Mouse (Mus musculus) lung, embryonic 15.5 days (tissue): ENCODE measurements around the gene Kifc1. TPM values are rescaled to one million over a fixed set of nuclear protein-coding genes. Genes with fewer than 3 reads are reported as not detected.

Experiments used
- ATAC-seq: fragments of 200-750 bp; cut with Nextera tagmentation; 2 replicates; pipeline ENCODE4 v1.8.0; 2017; ENCODE audit warnings: moderate number of reproducible peaks, borderline replicate concordance; ENCODE audit not compliant: low FRiP score, low TSS enrichment; ENCODE audit errors: extremely low read depth
- H3K27ac ChIP-seq: fragments of 300-500 bp; sonication (generic); 2 replicates; pipeline ENCODE4 v1.5.1; 2015; ENCODE audit warnings: moderate library complexity, mild to moderate bottlenecking, inconsistent platforms
- H3K27me3 ChIP-seq: fragments of 300-500 bp; sonication (generic); 2 replicates; pipeline ENCODE4 v1.6.1; 2015; ENCODE audit warnings: inconsistent platforms
- H3K36me3 ChIP-seq: fragments of 300-500 bp; sonication (generic); 2 replicates; pipeline ENCODE4 v1.6.1; 2015; ENCODE audit warnings: inconsistent platforms
- H3K4me1 ChIP-seq: fragments of 300-500 bp; sonication (generic); 2 replicates; pipeline ENCODE4 v1.6.1; 2015; ENCODE audit warnings: inconsistent platforms
- H3K4me2 ChIP-seq: fragments of 300-500 bp; sonication (generic); 2 replicates; pipeline ENCODE4 v1.6.1; 2015; ENCODE audit warnings: inconsistent platforms, mild to moderate bottlenecking, moderate library complexity
- H3K4me3 ChIP-seq: fragments of 300-500 bp; sonication (generic); 2 replicates; pipeline ENCODE4 v1.5.1; 2015; ENCODE audit warnings: mild to moderate bottlenecking, inconsistent platforms
- H3K9ac ChIP-seq: fragments of 300-500 bp; sonication (generic); 2 replicates; pipeline ENCODE4 v1.6.1; 2015; ENCODE audit warnings: inconsistent platforms
- H3K9me3 ChIP-seq: fragments of 300-500 bp; sonication (generic); 2 replicates; pipeline ENCODE4 v1.6.1; 2016; ENCODE audit warnings: inconsistent platforms
- whole genome bisulfite sequencing: fragments of 180-500 bp; shearing (Covaris S2); methylation state at CpG from one replicate; pipeline ENCODE4 v1.1.7; 2015; 5-methylcytosine and 5-hydroxymethylcytosine counted together
- microRNA-seq: library from miRNA; unstranded; fragments of <30 nt; microRNA quantifications from one replicate; pipeline ENCODE4, GENCODE M21; 2016
- polyA plus RNA-seq: library from polyadenylated mRNA; unstranded; fragments of >200 nt; fragmentation: Nextera tagmentation; extraction: Ambion mirVana; gene quantifications from 2 replicates; pipeline ENCODE4 v1.2.1, GENCODE M21; 2015

Gene Kifc1
- polyA plus RNA-seq, 1 experiment from 2014 or later = 10.1 TPM

DNA sequence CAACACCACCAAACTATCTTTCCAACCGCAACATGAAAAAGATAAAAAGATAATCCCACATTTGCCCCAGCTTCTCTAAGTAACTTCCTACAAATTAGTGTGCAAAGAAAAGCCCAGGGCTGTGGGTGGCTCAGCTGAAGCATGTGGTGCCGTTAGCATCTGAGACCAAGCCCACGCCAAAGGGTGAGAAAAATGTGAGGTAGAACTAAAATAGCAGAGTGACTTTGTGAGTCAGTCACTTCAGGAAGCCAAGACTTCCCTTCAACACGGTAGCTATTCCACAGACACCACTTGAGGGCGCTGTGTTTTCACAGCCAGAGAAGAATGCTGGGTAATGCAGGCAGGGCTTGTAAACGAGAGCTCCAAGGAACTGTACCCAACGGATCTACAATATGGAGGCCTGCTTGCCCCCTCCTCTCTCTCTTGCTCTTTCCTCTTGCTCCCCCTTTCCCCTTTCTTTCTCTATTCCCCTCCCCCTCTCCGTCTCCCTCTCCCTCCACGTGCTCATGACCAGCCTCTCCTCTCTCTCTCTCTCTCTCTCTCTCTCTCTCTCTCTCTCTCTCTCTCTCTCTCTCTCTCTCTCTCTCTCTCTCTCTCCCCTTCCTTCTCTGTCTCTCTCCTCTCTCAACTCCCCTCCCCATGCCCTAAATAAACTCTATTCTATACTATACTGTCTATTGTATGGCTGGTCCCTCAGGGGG lies 25.0 kb downstream of the Kifc1 start:
- H3K4me2 ChIP-seq = no peak overlapping the region
- no peak for ATAC-seq

DNA sequence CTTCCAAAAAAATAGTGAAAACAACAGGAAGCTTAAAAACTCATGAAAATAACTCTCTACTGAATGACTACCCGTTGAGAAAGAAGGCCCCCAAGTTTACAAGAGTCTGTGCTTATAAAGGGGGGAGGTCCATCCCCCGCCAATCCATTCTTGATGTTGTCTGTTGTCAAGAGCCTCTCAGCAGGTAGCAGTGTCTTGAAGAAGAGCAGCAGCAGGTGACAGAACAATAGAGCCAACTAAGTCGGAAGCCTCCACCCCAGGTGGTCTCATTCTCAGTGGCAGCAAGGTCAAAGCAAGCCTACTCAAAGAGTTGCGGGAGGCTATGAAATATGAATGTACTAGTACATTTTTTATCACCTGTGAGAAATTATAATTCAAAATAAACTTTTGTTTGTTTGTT lies 32.6 kb downstream of the Kifc1 start:
- no peak overlapping the region for H3K9ac ChIP-seq
- no peak for ATAC-seq
- no peak overlapping the region for H3K4me2 ChIP-seq
- no peaks in the 10 kb centered on the region for H3K4me1 ChIP-seq
- 83% methylated on average over 4 of the region's 4 CpGs for WGBS
- no peak overlapping the region for H3K4me3 ChIP-seq
- H3K27ac ChIP-seq = no peak overlapping the region
- H3K36me3 ChIP-seq = no peaks in the 10 kb centered on the region
- no peaks in the 10 kb centered on the region for H3K27me3 ChIP-seq
- no peaks in the 10 kb centered on the region for H3K9me3 ChIP-seq

More for the DNA sequence above, 25.0 kb downstream of the Kifc1 start:
- WGBS = 34% methylated on average over 9 of the region's 9 CpGs
- Histone ChIP-seq H3K4me1 (no peaks in the 10 kb centered on the region), H3K27me3 (no peaks in the 10 kb centered on the region), H3K27ac (no peak overlapping the region), H3K9me3 (no peaks in the 10 kb centered on the region), H3K9ac (no peak overlapping the region), H3K36me3 (no peaks in the 10 kb centered on the region), H3K4me3 (no peak overlapping the region)

DNA sequence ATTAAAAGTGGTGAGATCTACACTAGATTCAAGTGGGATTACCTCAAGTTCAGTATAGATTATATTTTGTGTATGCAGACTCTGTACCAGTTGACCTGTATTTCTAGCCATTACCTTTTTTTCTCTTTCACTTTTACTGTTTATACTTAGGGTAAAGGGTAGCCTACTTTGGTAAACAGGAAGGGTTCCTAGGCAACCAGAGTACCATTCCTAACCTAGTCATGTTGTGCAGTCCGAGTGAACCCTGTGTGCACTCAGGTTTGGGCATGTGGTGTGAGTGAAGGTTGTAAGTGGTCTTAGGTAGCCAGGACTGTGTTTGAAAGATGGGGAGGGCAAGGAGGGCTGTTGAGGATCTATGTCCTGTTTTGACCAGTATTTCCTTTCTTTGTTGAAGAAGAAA lies 39.1 kb downstream of the Kifc1 start:
- H3K27me3 ChIP-seq = no peaks in the 10 kb centered on the region
- no peaks in the 10 kb centered on the region for H3K4me1 ChIP-seq
- H3K9ac ChIP-seq = no peak overlapping the region
- WGBS = 46% methylated on average over 1 of the region's 1 CpGs
- no peak overlapping the region for H3K27ac ChIP-seq
- peaks cover 7% of the 10 kb centered on the region for H3K36me3 ChIP-seq
- H3K4me2 ChIP-seq = no peak overlapping the region
- H3K9me3 ChIP-seq = no peaks in the 10 kb centered on the region
- ATAC-seq = no peak
- H3K4me3 ChIP-seq = no peak overlapping the region

DNA sequence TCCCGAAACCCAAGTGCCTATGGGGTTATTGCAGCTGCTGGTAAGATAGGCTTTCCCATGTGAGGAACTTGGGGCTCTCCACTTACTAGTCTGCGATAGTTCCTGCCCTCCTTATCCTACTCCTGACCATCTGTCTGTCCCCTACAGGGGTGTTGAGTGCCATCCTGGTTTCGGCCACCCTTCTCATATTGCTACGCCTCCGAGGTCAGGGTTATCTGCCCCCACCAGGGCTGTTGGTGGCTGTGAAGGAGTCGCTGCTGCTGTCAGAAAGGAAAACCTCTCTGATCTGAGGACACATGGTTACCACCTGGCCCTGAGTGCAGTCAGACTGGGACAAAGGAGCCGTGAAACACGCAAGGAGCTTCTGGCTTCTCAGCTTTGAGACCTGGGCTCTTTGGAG lies 42.3 kb downstream of the Kifc1 start:
- 69% methylated on average over 8 of the region's 8 CpGs for WGBS
- H3K4me2 ChIP-seq = no peak overlapping the region
- H3K27ac ChIP-seq = no peak overlapping the region
- H3K27me3 ChIP-seq = no peaks in the 10 kb centered on the region
- ATAC-seq = no peak
- peaks cover 13% of the 10 kb centered on the region for H3K4me1 ChIP-seq
- H3K36me3 ChIP-seq = peaks cover 7% of the 10 kb centered on the region
- no peak overlapping the region for H3K4me3 ChIP-seq
- H3K9me3 ChIP-seq = no peaks in the 10 kb centered on the region
- no peak overlapping the region for H3K9ac ChIP-seq

DNA sequence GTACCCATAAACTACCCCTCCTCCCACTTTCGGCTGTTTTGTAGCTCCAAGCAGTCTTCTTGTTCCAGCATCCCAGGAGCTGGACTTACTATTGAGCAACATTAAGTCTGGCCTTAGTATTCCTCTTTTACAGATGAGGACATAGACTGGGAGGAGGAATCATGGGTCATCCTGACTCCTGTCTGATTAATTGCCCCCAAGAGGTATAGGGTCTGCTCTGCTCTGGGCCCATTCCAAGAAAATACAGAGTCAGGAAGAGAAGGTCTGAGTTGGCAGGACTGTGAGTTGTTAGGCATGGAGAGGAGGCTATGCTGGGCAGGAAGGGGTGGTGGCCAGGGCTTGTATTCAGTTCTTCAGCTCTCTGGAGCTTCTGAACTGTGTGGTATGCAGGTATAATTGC lies 46.3 kb downstream of the Kifc1 start:
- Histone ChIP-seq H3K36me3 (peaks cover 8% of the 10 kb centered on the region), H3K4me3 (peak overlapping the region; percentile 90), H3K4me1 (peaks cover 19% of the 10 kb centered on the region), H3K9me3 (no peaks in the 10 kb centered on the region), H3K27me3 (no peaks in the 10 kb centered on the region), H3K27ac (no peak overlapping the region), H3K4me2 (peak overlapping the region; percentile 70; the same call in 1 of the 2 replicates), H3K9ac (0 out of 2 replicates have a peak overlapping the region, but pooled peaks have one; percentile 62)
- no peak for ATAC-seq
- whole genome bisulfite sequencing = 76% methylated on average over 1 of the region's 1 CpGs

DNA sequence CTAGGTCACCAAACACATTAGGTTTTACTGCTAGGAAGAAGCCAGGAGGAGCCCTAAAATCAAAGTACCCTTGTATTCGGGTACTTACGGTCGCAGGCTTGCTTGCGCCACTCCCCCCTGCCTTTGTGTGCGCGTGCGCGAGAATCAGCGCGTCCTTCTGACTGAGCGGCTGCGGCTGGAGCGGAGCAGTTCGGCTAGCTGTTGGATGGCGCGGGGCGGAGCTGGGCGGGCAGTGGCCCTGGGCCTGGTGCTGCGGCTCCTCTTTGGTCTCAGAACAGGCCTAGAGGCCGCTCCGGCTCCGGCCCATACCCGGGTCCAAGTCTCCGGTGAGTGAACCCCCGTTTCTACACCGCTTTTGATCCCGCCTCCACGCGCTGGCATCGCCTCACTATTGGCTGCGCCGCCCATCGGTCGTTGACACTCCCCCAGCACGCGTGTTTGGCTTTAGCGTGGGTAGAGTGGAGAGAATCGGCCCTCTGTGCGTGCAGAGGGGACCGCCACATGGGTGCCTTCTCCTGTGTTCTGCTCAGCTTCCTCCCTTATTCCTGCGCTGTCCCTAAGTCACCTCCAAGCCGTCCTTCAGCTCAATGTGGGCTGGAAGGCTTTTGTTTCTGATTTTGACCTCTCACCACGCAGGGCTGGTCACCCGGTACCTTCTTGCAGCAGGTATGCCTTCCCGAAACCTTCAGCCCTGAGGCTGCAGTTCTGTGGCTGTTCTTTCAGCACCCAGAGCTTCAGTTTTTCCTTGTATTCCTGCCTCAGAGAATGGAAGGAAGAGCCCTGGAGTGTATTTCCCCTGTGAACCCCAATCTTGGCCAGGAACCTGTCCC lies 47.3 kb downstream of the Kifc1 start, which contains the start of gene Cd320:
TSS of gene Cd320 (plus strand) at position 126 of the 830 bp plus-strand sequence.
- Histone ChIP-seq H3K27ac (peak within 1 kb of the TSS; percentile 69), H3K4me3 (peak within 1 kb of the TSS; percentile 90), H3K9me3 (no peaks in the 10 kb centered on the region), H3K36me3 (peaks cover 16% of the 10 kb centered on the region), H3K4me1 (peaks cover 19% of the 10 kb centered on the region), H3K9ac (peak within 1 kb of the TSS; percentile 62), H3K27me3 (no peaks in the 10 kb centered on the region), H3K4me2 (peak within 1 kb of the TSS; percentile 70)
- whole genome bisulfite sequencing = under 1% methylated on average over 45 of the region's 45 CpGs
- peak; percentile 91 for ATAC-seq

DNA sequence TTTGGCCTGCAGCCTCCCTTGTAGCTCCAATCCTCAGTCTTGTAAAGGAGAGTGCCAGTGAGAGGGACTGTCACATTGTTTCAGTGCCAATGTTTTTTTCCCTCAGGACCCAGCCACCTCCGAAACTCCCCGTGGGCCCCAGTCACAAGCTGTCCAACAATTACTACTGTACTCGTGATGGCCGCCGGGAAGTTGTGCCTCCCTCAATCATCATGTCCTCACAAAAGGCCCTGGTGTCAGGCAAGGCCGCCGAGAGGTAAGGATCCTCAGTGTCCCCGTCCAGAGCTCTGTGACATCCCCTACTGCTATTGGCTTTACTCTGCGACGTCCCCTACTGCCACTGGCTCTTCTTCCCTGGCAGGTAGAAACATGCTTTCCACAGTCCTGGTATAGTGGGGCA lies 60.9 kb downstream of the Kifc1 start:
- H3K4me3 ChIP-seq = no peak overlapping the region
- H3K9me3 ChIP-seq = no peaks in the 10 kb centered on the region
- 91% methylated on average over 10 of the region's 10 CpGs for WGBS
- no peak overlapping the region for H3K4me2 ChIP-seq
- H3K36me3 ChIP-seq = peaks cover 54% of the 10 kb centered on the region
- H3K4me1 ChIP-seq = peaks cover 30% of the 10 kb centered on the region
- H3K27ac ChIP-seq = peak overlapping the region; percentile 48; the same call in 1 of the 2 replicates
- ATAC-seq = no peak
- H3K9ac ChIP-seq = no peak overlapping the region
- H3K27me3 ChIP-seq = no peaks in the 10 kb centered on the region

DNA sequence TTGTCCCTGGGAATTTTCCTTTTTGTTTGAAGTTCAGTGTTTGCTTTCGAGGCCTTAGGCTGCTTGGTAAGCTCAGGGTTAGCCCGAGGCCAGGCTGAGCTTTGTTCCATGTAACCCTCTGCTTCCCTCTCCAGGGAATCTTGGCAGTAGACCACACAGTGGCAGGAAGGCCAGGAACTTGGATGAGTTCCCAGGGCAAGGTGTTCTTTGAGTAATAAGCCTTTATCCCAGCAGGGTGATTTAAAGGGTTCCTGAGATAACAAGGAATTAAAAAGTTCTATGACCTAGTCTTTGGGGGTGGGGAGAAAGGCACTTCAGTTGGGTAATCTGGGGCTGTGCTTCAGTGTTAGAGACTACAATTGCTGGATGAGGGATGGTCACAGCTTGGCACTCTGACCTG lies 61.6 kb downstream of the Kifc1 start:
- H3K4me3 ChIP-seq = no peak overlapping the region
- H3K27me3 ChIP-seq = no peaks in the 10 kb centered on the region
- no peak for ATAC-seq
- H3K36me3 ChIP-seq = peaks cover 47% of the 10 kb centered on the region
- H3K4me1 ChIP-seq = peaks cover 30% of the 10 kb centered on the region
- H3K4me2 ChIP-seq = no peak overlapping the region
- H3K9ac ChIP-seq = no peak overlapping the region
- peak overlapping the region; percentile 66 for H3K27ac ChIP-seq
- WGBS = 24% methylated on average over 2 of the region's 2 CpGs
- H3K9me3 ChIP-seq = no peaks in the 10 kb centered on the region

DNA sequence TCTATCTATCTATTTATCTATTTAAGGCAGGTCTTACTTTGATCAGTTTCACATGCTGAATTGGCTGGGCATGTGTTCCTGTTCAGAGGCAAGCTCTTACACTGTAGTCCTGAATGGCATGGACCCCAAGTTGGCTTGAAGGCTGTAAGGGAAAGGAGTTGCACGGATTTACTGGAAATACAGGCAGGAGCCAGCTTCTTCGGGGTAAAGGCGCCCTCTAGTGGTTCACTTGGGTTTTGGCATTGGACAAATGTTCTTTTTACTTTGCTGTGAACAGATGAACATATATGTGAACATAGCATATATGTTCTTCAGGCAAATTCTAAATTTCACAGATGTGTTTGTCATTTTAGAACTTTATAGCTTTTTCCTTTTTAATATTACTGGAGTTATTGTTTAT lies 63.6 kb downstream of the Kifc1 start:
- Histone ChIP-seq H3K27me3 (no peaks in the 10 kb centered on the region), H3K27ac (no peak overlapping the region), H3K4me1 (peaks cover 47% of the 10 kb centered on the region), H3K4me3 (no peak overlapping the region), H3K4me2 (no peak overlapping the region), H3K9me3 (no peaks in the 10 kb centered on the region), H3K36me3 (peaks cover 38% of the 10 kb centered on the region), H3K9ac (no peak overlapping the region)
- 1% methylated on average over 3 of the region's 3 CpGs for WGBS
- no peak for ATAC-seq

Small RNAs within 50 kb of the gene (microRNA-seq; reads per million reads assigned to microRNA genes)
- not detected for gene Gm27740

Other genes with a start within 250 kb of the Kifc1 start
- 325 and 344 TPM in 2 replicates for gene Hnrnpm, start 203.8 kb downstream of the Kifc1 start, polyA plus RNA-seq
- 58.8 and 60.7 TPM in 2 replicates for gene March2, start 172.0 kb downstream of the Kifc1 start, polyA plus RNA-seq
- gene Rab11b, start 130.1 kb downstream of the Kifc1 start, polyA plus RNA-seq = 281 and 306 TPM in 2 replicates
- gene Angptl4, start 108.8 kb downstream of the Kifc1 start, polyA plus RNA-seq = 43.7 and 47.0 TPM in 2 replicates
- 68.0 and 77.8 TPM in 2 replicates for gene Kank3, start 80.1 kb downstream of the Kifc1 start, polyA plus RNA-seq
- gene Rps28, start 66.1 kb downstream of the Kifc1 start, polyA plus RNA-seq = 885 and 959 TPM in 2 replicates
- 425 and 461 TPM in 2 replicates for gene Ndufa7, start 66.1 kb downstream of the Kifc1 start, polyA plus RNA-seq
- gene Cd320, start 47.6 kb downstream of the Kifc1 start, polyA plus RNA-seq = 69.4 and 74.0 TPM in 2 replicates
- gene Gm7029, start 16.8 kb downstream of the Kifc1 start, polyA plus RNA-seq = not detected in 2 replicates
- gene Platr17, start 14.5 kb upstream of the Kifc1 start, polyA plus RNA-seq = 0.28 and 0.31 TPM in 2 replicates
- gene Daxx, start 18.8 kb upstream of the Kifc1 start, polyA plus RNA-seq = 50.8 and 54.6 TPM in 2 replicates
- 45.3 and 52.6 TPM in 2 replicates for gene Tapbp, start 25.2 kb upstream of the Kifc1 start, polyA plus RNA-seq
- gene Zbtb22, start 25.2 kb upstream of the Kifc1 start, polyA plus RNA-seq = 17.8 and 20.6 TPM in 2 replicates
- 47.7 and 57.8 TPM in 2 replicates for gene Rgl2, start 38.9 kb upstream of the Kifc1 start, polyA plus RNA-seq
- gene Pfdn6, start 49.7 kb upstream of the Kifc1 start, polyA plus RNA-seq = 137 and 153 TPM in 2 replicates
- 33.1 and 34.2 TPM in 2 replicates for gene Wdr46, start 50.0 kb upstream of the Kifc1 start, polyA plus RNA-seq
- 3.8 and 4.3 TPM in 2 replicates for gene B3galt4, start 60.8 kb upstream of the Kifc1 start, polyA plus RNA-seq
- 49.3 and 55.4 TPM in 2 replicates for gene Vps52, start 65.2 kb upstream of the Kifc1 start, polyA plus RNA-seq
- 1,650 and 1,822 TPM in 2 replicates for gene Rps18, start 65.3 kb upstream of the Kifc1 start, polyA plus RNA-seq
- 49.7 and 69.2 TPM in 2 replicates for gene H2-K1, start 109.7 kb upstream of the Kifc1 start, polyA plus RNA-seq
- gene Ring1, start 134.0 kb upstream of the Kifc1 start, polyA plus RNA-seq = 20.9 and 23.2 TPM in 2 replicates
- gene H2-Ke6, start 137.4 kb upstream of the Kifc1 start, polyA plus RNA-seq = 46.1 and 49.1 TPM in 2 replicates
- gene Slc39a7, start 141.0 kb upstream of the Kifc1 start, polyA plus RNA-seq = 192 and 205 TPM in 2 replicates
- gene Rxrb, start 141.2 kb upstream of the Kifc1 start, polyA plus RNA-seq = 47.5 and 56.0 TPM in 2 replicates
- 4.1 and 5.0 TPM in 2 replicates for gene Col11a2, start 148.8 kb upstream of the Kifc1 start, polyA plus RNA-seq
- gene H2-Oa, start 201.7 kb upstream of the Kifc1 start, polyA plus RNA-seq = 0.44 and 1.0 TPM in 2 replicates
- gene H2-DMa, start 228.9 kb upstream of the Kifc1 start, polyA plus RNA-seq = 12.1 and 13.8 TPM in 2 replicates
- gene Brd2, start 232.0 kb upstream of the Kifc1 start, polyA plus RNA-seq = 102 and 106 TPM in 2 replicates